Mouse (Mus musculus) liver, adult 2 months (tissue): ENCODE measurements around the gene Gm49384.

ENCODE experiments used
- CTCF ChIP-seq: fragments of 200-500 bp; IDR thresholded peaks from 2 replicates; pipeline ENCODE4 v1.5.1; 2011; ENCODE audit warnings: low read depth, low read length, control low read depth
- POLR2A ChIP-seq: fragments of 200-500 bp; IDR thresholded peaks from 2 replicates; pipeline ENCODE4 v1.6.1; 2011; ENCODE audit warnings: low read length, control low read depth; ENCODE audit not compliant: insufficient read depth; ENCODE audit errors: extremely low read depth

DNA sequence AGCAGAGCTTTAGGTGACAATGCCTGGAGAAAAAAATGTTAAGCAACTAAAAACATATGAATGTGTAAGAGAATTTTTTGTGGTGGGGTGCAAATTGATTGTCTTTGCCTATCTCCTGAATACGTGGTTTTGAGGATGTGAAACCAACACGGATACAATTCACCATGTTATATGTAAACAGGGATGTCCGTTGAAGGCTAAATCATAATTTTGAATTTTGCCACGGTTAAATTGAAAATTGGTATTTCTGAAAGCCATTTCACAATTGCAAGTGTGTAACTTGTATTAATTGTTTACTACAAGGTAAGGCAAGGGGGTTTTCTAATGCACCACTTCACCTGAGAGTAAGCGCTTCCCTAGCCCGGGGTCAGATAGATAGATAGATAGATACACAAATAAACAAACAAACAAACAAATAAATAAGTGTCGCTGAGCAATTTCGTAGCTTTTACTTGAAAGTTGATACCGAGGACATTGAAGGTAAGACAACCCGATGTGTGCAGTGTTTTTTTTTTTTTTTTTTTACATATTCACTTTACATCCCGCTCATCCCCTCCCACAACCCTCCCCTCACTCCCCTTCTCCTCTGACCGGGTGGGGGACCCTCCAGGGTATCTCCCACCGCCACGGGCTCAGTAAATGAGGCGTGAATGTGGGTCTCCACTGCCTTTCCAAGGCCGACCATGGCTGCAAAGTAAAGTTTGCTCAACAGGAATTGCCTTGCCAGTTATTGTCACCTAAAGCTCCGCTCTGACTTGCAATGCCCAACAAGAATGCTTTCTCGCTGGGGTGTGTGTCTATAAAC is 36.2 kb downstream of the Gm49384 start:
- TF ChIP-seq CTCF (no peak), POLR2A (no peak)
